Mouse (Mus musculus): ENCODE data around the gene Kptn. TPM values are rescaled to one million over a fixed set of nuclear protein-coding genes. Genes with fewer than 3 reads are reported as not detected.

Kptn gene
- polyA plus RNA-seq, 1 experiment from 2014 or later: 24.1 TPM

- 2% methylated on average over 4 of the region's 10 CpGs for WGBS
- Histone ChIP-seq H3K27me3 (replicated peaks; ENCODE audit: control insufficient read depth, insufficient read depth, low read length) (no peaks in the 10 kb centered on the region), H3K4me2 (ENCODE audit: low read depth, low read length) (peak overlapping the region; percentile 77), H3K36me3 (ENCODE audit: control insufficient read depth, insufficient read depth, low read length) (peaks cover 19% of the 10 kb centered on the region; the same call in 1 of the 2 replicates), H3K9ac (ENCODE audit: low read depth, low read length) (peak overlapping the region; percentile 81), H3K27ac (replicated peaks; ENCODE audit: low read depth, low read length) (peak overlapping the region; percentile 54; the same call in 1 of the 2 replicates), H3K4me3 (ENCODE audit: low read depth, low read length) (peak overlapping the region; percentile 69), H3K9me3 (ENCODE audit: control insufficient read depth, low read length) (no peaks in the 10 kb centered on the region), H3K4me1 (ENCODE audit: control insufficient read depth, insufficient read depth, low read length) (0 out of 2 replicates have a peak, but pooled peaks cover 4% of the 10 kb centered on the region)
- ATAC-seq (ENCODE audit: low read depth): peak; percentile 41
- no peak for DNase-seq (ENCODE audit: low spot score)
Measured at GRCm38 (mm10) chr7:16175542-16175931, 55.8 kb downstream of the Kptn start.

Other genes starting within 250 kb of the Kptn start
- gene Crx, start 239.9 kb upstream of the Kptn start, polyA plus RNA-seq (2014; fragmentation: Nextera tagmentation; extraction: Ambion mirVana): not detected in 2 replicates
- gene Crxos, start 237.3 kb upstream of the Kptn start, polyA plus RNA-seq (2014; fragmentation: Nextera tagmentation; extraction: Ambion mirVana): not detected in 2 replicates
- gene Selenow, start 197.5 kb upstream of the Kptn start, polyA plus RNA-seq (2014; fragmentation: Nextera tagmentation; extraction: Ambion mirVana): 1,004 and 1,082 TPM in 2 replicates
- gene Nop53, start 173.8 kb upstream of the Kptn start, polyA plus RNA-seq (2014; fragmentation: Nextera tagmentation; extraction: Ambion mirVana): 164 and 180 TPM in 2 replicates
- gene Ehd2, start 152.3 kb upstream of the Kptn start, polyA plus RNA-seq (2014; fragmentation: Nextera tagmentation; extraction: Ambion mirVana): 58.0 and 67.1 TPM in 2 replicates
- 6.7 and 7.7 TPM in 2 replicates for gene Bicra, start 72.0 kb upstream of the Kptn start, polyA plus RNA-seq (2014; fragmentation: Nextera tagmentation; extraction: Ambion mirVana)
- gene Zfp541, start 58.1 kb upstream of the Kptn start, polyA plus RNA-seq (2014; fragmentation: Nextera tagmentation; extraction: Ambion mirVana): 0.07 and 0.24 TPM in 2 replicates
- gene Napa, start 21.4 kb upstream of the Kptn start, polyA plus RNA-seq (2014; fragmentation: Nextera tagmentation; extraction: Ambion mirVana): 190 and 203 TPM in 2 replicates
- gene Slc8a2, start 9.9 kb downstream of the Kptn start, polyA plus RNA-seq (2014; fragmentation: Nextera tagmentation; extraction: Ambion mirVana): 0.28 and 0.29 TPM in 2 replicates
- 29.5 and 35.5 TPM in 2 replicates for gene Meis3, start 55.2 kb downstream of the Kptn start, polyA plus RNA-seq (2014; fragmentation: Nextera tagmentation; extraction: Ambion mirVana)
- 9.2 and 11.3 TPM in 2 replicates for gene Dhx34, start 102.1 kb downstream of the Kptn start, polyA plus RNA-seq (2014; fragmentation: Nextera tagmentation; extraction: Ambion mirVana)
- 0.09 TPM in 1 of 2 replicates, not detected in the other for gene C5ar2, start 124.3 kb downstream of the Kptn start, polyA plus RNA-seq (2014; fragmentation: Nextera tagmentation; extraction: Ambion mirVana)
- gene C5ar1, start 139.6 kb downstream of the Kptn start, polyA plus RNA-seq (2014; fragmentation: Nextera tagmentation; extraction: Ambion mirVana): 4.1 and 4.4 TPM in 2 replicates
- 21.1 and 23.4 TPM in 2 replicates for gene Inafm1, start 153.7 kb downstream of the Kptn start, polyA plus RNA-seq (2014; fragmentation: Nextera tagmentation; extraction: Ambion mirVana)
- gene Ccdc9, start 166.9 kb downstream of the Kptn start, polyA plus RNA-seq (2014; fragmentation: Nextera tagmentation; extraction: Ambion mirVana): 10.9 and 13.7 TPM in 2 replicates
- 4.0 and 4.6 TPM in 2 replicates for gene Bbc3, start 188.5 kb downstream of the Kptn start, polyA plus RNA-seq (2014; fragmentation: Nextera tagmentation; extraction: Ambion mirVana)

All from embryonic facial prominence, embryonic 14.5 days (tissue).